Mouse (Mus musculus): ENCODE measurements around the gene Kmt5a.
"Not testable (repeated sequence)": the region's sequence is repeated elsewhere in the genome, so short reads cannot be mapped to it uniquely, and the experiment has no call there.

The Kmt5a gene

DNA sequence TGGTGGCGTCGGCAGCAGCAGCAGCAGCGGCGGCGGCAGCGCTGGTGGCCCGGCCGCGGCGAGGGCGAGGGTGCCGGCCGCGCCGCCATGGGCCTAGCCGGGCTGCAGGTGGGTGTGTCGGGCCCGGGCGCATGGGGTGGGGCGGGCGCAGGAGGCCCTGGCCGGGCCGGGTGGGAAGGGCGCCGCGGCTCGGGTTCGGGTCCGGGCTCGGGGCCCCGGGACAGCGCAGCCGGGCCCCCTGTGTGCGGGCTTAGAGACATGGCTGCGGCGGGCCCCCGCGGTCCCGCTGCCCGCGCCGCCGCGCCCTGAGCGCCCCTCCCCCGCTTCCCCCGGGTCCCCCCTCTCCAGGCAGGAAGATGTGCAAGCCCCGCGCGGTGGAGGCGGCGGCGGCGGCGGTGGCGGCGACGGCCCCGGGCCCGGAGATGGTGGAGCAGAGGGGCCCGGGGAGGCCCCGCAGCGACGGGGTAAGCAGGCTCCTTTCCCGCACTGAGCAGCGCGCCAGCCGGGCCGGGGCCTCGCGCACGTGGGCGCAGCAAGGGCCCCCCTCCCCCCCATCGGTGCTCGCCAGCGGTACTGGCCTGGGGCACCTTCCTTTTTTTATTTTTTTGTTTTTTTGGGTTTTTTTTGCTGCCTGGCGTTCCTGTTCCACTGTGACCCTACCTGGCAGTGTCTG lies 6.0 kb downstream of the Kmt5a start:
- CTCF ChIA-PET = no interaction called here

- CTCF ChIA-PET = interaction anchor here (0.6 kb wide), 1 partner anchor 24 kb away, joined by 5 read pairs; no protein-coding TSS in a partner anchor
These were observed 6.7 kb downstream of the Kmt5a start for GRCm38 (mm10) chr5:124446301-124446881.

DNA sequence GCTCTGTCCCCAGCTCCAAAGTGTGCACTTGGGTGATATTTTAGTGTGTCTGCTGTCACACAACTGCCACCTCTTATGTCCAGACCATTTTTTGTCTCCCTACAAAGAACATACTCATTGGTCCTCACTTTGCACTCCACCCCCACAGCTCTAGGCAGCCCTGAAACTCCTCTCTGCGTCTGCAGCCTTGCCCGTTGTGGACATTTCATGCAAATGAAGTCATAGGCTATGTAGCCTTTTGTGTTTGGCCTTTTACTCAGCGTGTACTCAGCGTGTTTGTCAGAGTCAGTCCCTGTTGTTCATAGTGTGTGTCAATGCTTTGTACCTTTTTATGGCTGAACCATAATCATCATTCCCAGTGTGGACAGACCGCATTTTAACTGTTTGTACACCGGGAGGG lies 9.8 kb downstream of the Kmt5a start:
- CTCF ChIA-PET = interaction anchor here (0.9 kb wide), 1 partner anchor 69 kb away, joined by 4 read pairs; no protein-coding TSS in a partner anchor

GRCm38 (mm10) chr5:124450051-124450450 lies 10.3 kb downstream of the Kmt5a start:
- CTCF ChIA-PET = interaction anchor here (0.9 kb wide), 1 partner anchor 70 kb away, joined by 4 read pairs; no protein-coding TSS in a partner anchor

- CTCF ChIA-PET = no interaction called here
These were observed 11.1 kb downstream of the Kmt5a start for GRCm38 (mm10) chr5:124450641-124451340.

DNA sequence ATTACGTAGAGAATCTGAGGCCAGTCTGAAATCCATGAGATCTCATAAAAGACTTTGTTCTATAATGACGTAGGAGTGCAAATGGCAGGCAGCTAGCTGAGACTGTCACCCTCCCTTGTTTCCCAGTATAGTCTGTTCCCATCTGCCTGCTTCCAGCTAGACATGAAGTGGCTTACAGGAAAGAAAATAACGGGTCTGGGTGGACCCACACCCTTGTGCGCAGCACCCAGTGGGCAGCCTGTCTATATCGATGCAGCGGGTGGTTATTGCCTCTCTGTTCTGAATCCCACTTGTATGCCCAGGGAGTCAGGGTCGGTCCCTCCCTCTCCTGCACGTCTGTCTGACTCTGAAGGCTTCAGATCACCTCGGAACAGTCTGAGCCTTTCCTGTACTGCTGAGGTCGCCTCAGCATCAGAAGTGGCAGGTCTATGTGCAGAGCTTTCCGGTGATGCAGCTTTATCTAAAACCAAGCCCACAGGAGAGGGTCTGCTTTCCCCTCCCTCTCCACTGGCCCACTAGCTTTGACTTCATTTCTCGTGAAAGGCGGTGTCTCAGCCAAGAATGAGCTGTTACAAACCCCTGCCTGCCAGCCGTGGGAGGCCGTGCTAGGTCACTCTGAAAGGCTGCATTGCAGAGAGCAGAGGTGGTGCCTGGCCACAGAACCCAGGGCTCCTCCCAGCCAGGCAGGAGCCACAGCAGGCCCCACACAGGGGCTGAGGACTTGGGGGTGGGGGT lies 12.9 kb downstream of the Kmt5a start:
- CTCF ChIA-PET = interaction anchor here (0.6 kb wide), 1 partner anchor 1351 kb away, joined by 3 read pairs; no protein-coding TSS in a partner anchor

GRCm38 (mm10) chr5:124453339-124454081 lies 13.8 kb downstream of the Kmt5a start:
- CTCF ChIA-PET = interaction anchor here (0.6 to 0.7 kb wide), 2 partner anchors 194 to 1352 kb away, joined by 3 read pairs; no protein-coding TSS in a partner anchor

DNA sequence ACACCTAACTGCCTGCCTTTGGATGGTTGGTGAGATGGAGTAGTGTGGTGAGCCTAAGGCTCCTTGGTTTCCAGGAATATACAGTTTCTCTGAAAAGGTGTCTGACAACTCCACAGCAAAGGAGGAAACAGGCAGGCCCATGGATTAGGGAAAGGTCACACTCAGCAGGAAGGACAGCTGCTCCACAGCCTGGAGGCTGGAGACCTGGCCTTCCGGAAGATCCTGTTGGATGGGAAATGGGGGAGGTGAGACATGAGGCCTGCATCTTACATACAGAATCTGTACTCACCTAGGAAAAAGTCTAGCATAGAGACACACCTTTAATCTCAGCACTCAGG lies 14.3 kb downstream of the Kmt5a start:
- CTCF ChIA-PET = interaction anchor here (0.7 kb wide), 1 partner anchor 195 kb away, joined by 3 read pairs; no protein-coding TSS in a partner anchor

- CTCF ChIA-PET = no interaction called here
These were observed 17.0 kb downstream of the Kmt5a start for GRCm38 (mm10) chr5:124456762-124457161.

DNA sequence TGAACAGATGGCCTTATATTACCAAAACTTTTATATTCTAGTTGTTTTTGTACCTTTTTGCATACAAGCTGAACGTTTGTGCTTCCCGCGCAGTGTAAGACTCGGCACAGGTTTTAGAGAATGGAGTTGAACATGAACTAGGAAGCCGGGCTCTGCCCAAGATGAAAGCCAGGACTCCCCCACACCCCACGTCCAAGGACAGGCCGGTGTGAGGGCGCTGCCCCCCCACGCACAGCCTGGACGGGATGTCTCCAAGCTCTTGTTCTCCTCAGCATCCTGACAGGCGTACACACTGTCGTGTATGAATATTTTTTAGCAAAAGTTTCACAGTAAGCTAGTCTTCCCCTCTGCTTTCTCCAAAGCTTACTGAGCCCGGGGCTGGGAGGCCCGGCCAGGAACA lies 21.2 kb downstream of the Kmt5a start:
- CTCF ChIA-PET = not testable (repeated sequence)

DNA sequence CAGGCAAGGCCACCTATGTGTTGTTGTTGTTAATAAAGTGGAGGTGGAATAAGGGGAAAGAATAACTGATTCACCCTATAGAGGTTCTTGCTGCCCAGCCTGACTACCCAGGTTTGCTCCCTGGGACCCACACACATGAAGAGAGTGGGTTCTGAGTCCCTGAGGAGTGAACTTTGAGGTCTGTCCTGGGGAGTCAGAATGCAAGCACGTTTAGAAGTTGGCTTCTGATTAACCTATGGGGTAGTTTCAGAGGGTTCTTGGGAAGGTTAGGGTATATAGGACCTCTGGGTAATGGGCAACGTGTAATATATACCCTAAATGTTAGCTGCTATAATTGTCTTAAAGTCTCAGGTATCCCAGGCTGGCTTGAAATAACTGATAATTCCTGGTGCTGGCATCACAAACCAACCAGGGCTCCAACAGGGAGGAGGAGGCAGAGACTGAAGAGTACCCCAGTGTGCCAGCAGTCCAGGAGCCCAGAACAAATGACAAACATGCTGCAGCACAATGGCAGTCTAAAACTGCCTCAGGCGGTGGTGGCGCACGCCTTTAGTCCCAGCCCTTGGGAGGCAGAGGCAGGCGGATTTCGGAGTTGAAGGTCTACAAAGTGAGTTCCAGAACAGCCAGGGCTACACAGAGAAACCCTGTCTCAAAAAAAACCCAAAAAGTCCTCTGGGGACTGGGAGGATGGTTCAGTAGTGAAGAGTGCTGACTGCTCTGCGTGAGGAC lies 22.7 kb downstream of the Kmt5a start:
- CTCF ChIA-PET = no interaction called here

GRCm38 (mm10) chr5:124463462-124463861 lies 23.7 kb downstream of the Kmt5a start:
- CTCF ChIA-PET = no interaction called here

DNA sequence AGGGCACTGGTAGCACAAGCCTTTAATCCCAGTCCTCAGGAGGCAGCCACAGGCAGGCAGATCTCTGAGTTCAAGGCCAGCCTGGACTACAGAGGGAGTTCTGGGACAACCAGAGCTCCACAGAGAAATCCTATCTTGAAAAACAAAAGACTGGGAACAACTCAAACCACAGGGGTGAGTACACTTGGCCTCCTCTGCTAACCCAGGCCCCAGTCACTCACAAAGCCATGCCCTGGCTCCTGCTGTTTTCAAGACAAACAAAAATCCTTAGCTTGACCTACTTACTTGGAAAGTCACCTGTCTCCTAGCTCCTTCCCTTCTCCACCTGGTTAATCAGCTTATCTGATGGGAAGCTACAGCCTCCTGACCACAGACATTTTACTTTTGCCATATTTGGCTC lies 25.2 kb downstream of the Kmt5a start:
- CTCF ChIA-PET = no interaction called here

DNA sequence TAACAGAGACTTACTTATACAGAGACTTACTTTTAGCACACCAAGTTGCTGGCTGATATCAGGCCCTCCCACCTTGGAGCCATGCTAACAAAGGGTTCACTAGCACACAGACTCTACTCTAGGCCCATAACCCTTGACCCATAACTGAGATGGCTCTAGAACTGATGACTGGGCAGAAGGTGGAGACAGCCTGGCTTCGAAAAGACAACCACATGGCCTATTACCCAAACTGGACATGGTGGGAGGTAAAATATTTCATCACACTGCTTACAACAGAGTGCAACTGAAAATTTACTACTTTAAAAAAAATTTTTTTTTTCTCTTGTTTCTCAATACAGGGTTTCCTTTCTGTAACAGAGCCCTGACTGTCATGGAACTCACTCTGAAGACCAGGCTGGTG lies 28.0 kb downstream of the Kmt5a start:
- CTCF ChIA-PET = no interaction called here

DNA sequence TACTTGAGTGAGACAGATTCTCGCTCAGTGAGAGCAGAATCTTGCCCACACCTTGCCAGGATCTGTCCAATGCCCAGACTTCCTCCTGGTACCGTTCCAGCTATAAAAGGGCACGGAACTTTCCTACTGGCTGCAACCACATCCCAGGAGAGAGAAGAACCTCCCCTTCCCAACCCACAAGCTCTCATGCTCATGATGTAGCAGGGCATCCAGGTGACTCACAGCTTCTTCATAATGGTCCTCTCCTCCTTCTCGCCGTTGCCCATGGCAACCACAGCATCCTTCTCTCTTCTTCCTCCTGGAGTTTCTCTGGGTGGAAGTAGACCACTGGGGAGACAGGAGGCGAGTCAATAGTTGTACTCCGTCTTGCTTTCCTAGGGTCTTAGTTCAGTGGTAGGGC lies 28.6 kb downstream of the Kmt5a start:
- CTCF ChIA-PET = interaction anchor here (0.6 kb wide), 1 partner anchor 1315 kb away, joined by 4 read pairs; no protein-coding TSS in a partner anchor

DNA sequence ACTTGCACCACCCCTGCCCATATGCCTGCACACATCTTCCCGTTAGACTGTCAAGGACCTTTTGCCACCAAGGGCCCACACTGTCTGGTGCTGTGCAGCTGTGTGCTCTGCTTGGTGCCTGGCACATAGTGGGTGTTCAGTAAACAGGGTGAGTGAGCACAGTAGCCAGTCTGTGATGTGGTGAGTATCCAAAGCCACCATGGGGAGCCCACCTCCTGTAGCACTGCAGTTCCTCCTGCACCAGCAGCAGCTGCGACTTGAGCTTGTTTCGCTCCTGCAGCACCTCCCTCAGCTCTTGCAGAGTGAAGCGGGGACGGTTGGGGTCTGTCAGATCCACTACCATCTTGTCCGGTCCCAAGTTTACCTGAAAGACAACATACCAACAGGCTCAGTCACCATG lies 29.8 kb downstream of the Kmt5a start:
- CTCF ChIA-PET = interaction anchor here (0.6 kb wide), 2 partner anchors 29 to 36 kb away, joined by 3 to 4 read pairs; no protein-coding TSS in a partner anchor

- CTCF ChIA-PET = interaction anchor here (0.7 kb wide), 3 partner anchors 9 to 44 kb away, joined by 3 to 12 read pairs (median 5); no protein-coding TSS in a partner anchor
These were observed 31.0 kb downstream of the Kmt5a start for GRCm38 (mm10) chr5:124470591-124471171.

DNA sequence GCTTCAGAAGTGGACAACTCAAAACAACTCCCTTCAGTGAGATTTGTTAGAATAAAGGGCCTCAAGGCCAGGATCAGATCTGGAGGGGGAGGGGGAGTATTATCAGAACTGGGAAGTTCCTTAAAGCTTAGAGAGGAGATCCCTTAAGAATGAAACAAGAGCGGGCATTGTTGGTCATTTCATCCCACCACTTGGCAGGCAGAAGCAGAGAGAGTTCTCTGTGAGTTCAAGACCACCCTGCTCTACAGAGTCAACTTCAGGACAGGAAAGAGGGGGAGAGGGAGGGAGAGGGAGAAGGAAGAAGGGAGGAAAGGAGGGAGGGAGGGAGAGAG lies 39.1 kb downstream of the Kmt5a start:
- CTCF ChIA-PET = no interaction called here

- CTCF ChIA-PET = interaction anchor here (1.0 to 1.1 kb wide), 2 partner anchors 10 to 155 kb away, joined by 3 to 12 read pairs; no protein-coding TSS in a partner anchor
These were observed 40.4 kb downstream of the Kmt5a start for GRCm38 (mm10) chr5:124480119-124480518.

DNA sequence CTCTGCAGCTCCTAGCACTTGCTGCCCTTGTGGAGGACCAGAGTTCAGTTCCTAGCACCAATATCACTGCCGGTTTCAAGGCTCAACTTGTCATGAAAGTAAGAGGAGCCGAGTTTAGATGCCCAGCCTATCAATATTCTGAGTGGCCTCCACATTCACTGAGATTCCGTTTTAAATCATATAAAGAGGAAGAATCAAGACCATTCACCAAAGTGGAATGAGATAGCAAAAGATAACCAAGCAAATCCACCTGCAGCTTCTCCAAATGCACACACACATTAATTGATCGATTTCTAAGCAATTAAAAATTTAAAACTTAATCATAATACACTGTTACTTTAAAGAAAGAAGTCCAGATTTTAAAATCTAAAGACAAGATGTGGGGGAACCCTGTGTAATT lies 42.0 kb downstream of the Kmt5a start:
- CTCF ChIA-PET = no interaction called here
